Mouse (Mus musculus) liver (tissue): ENCODE data around the gene Nat8.
"Not testable (repeated sequence)": the region's sequence is repeated elsewhere in the genome, so short reads cannot be mapped to it uniquely, and the experiment has no call there.

ENCODE experiments used
- DNase-seq: peaks from one replicate; pipeline ENCODE4 v3.0.0-alpha.2; 2020; ENCODE audit warnings: mixed read lengths

The Nat8 gene

DNA sequence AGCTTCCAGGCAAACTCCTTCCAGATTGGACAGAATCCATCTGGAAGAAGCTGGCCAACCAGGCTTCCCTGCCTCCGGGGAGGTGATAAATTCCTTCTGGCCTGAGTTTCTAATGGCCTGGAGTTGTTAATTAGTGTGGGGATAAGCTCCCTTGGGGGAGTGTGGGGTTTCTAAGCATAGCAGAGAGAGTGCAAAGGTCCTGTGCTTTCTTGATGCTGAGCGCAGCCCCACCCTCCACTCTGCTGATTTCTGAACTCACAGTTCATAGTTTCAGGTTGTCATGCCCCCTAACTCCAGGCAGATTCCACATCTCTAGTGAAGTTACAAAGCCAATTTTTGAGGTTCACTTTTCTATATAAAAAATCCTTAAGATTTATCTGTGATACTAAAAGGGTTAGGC lies 3.2 kb upstream of the Nat8 start:
- DNase-seq = not testable (repeated sequence)

DNA sequence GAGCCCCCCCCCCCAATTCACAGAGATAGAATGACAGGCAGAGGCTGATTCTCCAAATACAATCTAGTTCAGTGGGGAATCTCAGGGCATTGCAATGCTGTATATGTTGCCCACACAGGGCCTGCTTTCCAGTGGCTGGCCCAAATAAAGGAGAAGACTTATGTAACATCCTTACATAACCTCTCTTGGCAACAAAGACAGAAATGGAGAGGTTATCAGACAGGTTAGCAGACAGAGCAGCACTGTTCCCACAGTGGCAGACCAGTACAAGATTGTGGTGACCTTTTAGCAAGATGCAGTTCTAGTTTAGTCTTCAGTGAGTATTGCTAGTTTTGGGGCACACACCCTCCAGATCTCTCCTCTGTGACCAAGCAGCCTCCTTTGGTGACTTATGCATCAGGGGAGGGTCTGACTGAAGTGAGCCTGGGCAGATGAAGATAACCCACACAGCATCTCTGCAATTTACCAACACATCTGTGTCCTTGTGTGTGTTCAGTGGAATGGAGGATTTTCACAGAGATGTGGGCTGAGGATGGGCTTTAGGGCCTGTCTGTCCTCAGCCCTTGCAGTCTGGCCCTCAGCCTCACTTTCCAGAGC lies 2.7 kb upstream of the Nat8 start:
- DNase-seq = not testable (repeated sequence)

DNA sequence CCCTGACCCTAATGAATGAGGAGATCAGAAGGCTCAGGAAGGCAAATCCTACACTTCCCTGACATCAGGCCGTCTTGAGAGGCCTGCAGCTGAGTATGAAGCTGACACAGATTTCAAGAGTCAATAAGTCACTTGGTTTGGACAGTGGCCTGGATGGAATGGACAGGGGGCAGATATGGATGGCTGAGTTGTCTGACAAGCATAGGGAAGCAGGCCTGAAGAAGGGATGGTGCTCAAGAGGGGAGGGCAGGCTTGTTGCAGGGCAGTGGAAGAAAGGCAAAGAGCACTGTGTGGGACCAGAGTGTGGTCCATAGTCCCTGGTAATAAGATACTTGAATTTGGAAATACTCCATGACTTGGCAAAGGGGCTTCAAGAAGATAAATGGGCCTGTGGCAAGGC lies 2.4 kb downstream of the Nat8 start:
- DNase-seq = no peak

DNA sequence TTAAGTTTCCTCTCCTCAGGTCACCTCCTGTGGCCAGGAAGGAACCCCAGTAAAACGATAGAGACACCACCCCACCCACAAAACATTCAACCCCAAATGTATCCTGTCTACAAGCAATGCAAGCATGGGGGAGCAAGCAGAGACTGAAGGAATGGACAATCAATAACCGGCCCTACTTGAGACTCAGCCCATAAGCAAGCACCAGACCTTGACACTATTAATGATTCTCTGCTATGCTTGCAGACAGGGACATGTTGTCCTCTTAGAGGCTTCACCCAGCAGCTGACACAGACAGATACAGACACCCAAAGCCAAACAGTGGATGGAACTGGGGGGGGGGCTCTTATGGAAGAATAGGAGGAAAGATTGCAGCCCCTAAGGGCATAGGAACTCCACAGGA lies 6.0 kb downstream of the Nat8 start:
- DNase-seq = no peak

DNA sequence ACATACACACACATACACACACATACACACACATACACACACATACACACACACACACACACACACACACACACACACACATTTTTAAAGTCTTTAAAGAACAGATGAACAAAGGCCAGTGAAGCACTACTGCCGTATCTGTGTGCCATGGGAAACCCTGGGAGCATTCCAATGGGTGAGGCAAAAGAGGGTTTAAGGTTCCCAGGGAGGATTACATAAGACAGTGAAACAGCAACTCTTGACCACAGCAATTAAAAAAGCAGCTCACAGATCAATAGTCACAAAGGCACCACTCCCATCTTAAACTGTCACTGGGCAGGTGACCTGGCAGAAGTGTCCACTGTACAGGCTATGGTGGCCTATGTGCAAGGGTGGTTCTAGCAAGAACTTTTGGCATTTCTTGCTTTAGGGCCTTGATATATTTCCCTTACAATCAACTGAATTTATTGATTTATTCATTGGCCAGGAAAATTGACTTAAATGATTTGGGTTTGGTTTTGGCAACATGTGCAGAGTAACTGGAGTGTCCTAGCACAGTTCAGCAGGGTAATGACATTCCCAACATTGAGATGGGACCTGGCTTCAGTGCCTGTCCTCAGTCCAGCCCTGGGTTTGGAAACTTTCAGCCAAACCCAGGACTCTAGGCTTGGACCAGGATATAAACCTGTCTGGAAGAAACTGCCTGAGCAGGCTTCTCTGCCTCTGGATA lies 8.3 kb downstream of the Nat8 start:
- DNase-seq = no peak

DNA sequence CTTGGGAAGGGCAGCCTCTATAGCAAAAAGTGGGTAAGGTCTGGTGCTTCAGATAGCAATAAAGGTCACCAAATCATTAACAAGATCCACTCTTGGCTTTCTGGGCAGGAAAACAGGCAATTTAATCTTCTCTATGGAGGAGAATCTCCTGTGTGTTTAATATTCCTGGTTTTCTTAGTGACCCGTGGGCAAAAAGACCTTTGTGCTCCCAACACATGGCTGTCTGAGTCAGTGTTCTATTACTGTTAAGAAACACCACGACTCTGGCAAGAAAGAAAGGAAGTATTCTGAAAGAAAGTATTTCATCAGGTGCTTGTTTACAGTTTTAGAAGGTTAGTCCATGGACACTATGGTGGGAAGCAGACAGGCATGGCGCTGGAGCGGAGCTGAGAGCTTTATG lies 9.6 kb downstream of the Nat8 start:
- DNase-seq = no peak

DNA sequence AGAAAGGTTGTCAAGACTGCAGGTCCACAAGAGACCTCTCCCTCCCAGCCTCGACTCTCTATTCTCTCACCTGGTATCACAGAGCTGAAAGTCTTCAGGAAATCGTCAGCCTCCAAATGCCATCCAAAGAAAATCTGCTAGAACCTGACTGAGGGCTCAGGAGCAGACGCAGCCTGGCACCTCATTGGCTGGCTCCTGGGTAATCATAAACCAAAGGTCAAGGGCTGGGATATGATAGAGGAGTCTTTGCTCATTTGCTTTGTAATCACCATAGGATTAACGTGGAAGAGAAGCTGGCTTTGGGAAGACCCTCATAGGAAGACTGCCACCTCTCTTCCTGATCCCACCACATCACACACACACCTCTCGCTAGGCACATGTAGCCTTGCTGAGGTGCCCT lies 11.0 kb downstream of the Nat8 start, which contains the start of the genes Nat8f6 and Nat8f5:
Gene Nat8f6, minus strand, starts transcription at position 118 of the 400 bp plus-strand sequence.
Gene Nat8f5, minus strand, starts transcription at position 136 of the 400 bp plus-strand sequence.
- no peak for DNase-seq

DNA sequence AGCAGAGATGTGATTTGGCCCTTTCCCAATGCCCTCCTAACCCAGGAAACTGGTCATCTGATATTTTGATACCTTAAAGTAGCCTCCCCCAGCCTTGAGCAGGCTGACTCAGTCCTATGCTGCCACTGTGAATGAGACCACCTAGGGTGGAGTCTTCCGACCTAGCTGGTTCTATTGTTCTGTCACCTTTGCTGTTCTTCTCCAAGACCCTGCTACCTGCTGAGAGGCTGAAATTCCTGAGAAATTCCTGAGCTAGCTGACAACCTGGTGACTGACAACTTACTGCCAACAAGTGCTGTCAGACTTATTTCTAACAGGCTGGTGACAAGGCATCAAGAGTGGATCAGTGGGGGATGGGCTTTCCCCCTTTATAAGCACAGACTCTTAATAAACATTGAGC lies 13.5 kb downstream of the Nat8 start:
- no peak for DNase-seq

DNA sequence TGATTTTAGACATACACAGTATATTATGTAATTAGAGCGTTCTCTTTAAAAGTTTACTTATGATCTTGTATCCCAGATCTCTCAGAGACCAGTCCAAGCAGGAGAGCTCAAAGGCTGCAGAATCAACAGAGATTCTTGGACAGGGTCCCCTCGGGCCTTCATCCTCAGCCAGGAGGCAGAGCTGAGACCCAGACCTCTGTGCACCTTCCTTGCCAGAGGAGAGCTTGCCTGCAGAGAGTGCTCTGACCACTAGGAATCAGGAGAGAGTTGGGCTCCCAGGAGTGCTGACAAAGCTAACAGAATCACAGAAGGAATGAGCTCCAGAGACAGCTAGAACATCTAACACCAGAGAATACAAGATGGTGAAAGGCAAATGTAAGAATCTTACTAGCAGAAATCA lies 18.5 kb downstream of the Nat8 start:
- DNase-seq = no peak

DNA sequence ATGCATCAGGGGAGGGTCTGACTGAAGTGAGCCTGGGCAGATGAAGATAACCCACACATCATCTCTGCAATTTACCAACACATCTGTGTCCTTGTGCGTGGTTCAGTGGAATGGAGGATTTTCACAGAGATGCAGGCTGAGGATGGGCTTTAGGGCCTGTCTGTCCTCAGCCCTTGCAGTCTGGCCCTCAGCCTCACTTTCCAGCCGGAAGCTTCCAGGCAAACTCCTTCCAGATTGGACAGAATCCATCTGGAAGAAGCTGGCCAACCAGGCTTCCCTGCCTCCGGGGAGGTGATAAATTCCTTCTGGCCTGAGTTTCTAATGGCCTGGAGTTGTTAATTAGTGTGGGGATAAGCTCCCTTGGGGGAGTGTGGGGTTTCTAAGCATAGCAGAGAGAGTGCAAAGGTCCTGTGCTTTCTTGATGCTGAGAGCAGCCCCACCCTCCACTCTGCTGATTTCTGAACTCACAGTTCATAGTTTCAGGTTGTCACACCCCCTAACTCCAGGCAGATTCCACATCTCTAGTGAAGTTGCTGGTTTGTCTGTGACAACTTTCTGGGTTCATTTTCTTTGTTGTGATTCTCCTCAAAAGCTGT lies 20.8 kb downstream of the Nat8 start:
- not testable (repeated sequence) for DNase-seq

DNA sequence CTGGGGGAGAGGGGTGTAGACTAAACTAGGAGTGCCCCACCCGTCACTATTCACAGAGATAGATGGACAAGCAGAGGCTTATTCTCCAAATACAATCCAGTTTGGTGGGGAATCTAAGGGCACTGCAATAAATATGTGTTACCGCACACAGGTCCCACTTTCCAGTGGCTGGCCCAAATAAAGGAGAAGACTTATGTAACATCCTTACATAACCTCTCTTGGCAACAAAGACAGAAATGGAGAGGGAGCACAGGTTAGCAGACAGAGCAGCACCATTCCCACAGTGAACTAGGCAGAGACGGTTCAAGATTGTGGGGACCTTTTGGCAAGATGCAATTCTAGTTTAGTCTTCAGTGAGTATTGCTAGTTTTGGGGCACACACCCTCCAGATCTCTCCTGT lies 21.4 kb downstream of the Nat8 start:
- not testable (repeated sequence) for DNase-seq

DNA sequence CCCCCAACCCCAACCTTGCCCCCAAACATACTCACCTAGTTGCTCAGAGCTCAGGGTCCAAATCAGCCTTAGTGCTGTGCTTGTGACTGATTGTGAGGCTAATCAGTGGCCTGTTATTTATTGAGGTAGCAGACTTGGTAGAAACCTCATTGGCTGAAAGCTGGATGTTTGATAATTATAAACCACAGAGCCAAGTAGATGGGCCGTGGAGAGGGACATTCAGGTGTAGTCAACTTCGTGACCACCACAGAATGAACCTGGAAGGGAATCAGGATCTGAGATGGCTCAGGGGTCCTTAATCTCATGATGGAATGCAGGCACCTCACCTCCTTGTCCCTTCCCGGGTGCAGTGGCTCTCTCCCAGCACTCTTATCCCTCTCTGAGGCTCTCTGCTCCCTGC lies 22.1 kb downstream of the Nat8 start:
- DNase-seq = not testable (repeated sequence)

DNA sequence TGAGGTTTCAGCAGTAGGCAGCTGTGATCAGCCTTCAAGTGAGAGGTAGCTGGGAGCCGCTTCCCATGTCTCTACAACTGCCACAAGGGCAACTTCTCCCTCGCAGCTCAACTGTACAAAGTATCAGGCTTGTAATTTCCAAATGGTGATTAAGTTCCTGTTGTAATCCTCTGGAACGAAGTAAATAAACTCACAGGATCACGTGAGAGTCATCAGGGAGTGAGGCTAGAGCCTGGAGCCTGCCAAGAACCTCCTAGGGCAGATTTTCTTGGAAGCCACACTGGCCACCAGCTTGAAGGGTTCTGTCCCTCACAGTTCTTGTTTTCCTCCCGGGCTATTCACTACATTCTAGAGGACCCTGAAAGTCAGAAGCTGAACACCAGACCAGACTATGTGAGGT lies 28.7 kb downstream of the Nat8 start:
- DNase-seq = not testable (repeated sequence)
